Mouse (Mus musculus) bone marrow macrophage, adult 2 months (primary cell): ENCODE results near the gene 1700086D15Rik. TPM values are rescaled to one million over a fixed set of nuclear protein-coding genes. Genes with fewer than 3 reads are reported as not detected.

Experiments used
- H3K27ac ChIP-seq: 2 replicates; pipeline ENCODE4 v1.5.1; 2012; ENCODE audit warnings: low read depth, low read length; ENCODE audit not compliant: insufficient read depth
- H3K4me1 ChIP-seq: 2 replicates; pipeline ENCODE4 v1.6.1; 2012; ENCODE audit warnings: low read length; ENCODE audit not compliant: control insufficient read depth, insufficient read depth
- H3K4me3 ChIP-seq: 2 replicates; pipeline ENCODE4 v1.5.1; 2012; ENCODE audit warnings: mild to moderate bottlenecking, low read length, moderate library complexity; ENCODE audit not compliant: insufficient read depth
- CTCF ChIP-seq: IDR thresholded peaks from 2 replicates; pipeline ENCODE4 v1.5.1; 2012; ENCODE audit warnings: low read depth, mild to moderate bottlenecking, low read length, moderate library complexity
- POLR2A ChIP-seq: IDR thresholded peaks from 2 replicates; pipeline ENCODE4 v1.6.1; 2012; ENCODE audit warnings: mild to moderate bottlenecking, low read depth, low read length, borderline replicate concordance
- polyA plus RNA-seq: library from polyadenylated mRNA; stranded (reverse); fragments of >200 nt; gene quantifications from 2 replicates; pipeline ENCODE4 v1.2.4, GENCODE M21; 2012; ENCODE audit not compliant: missing spikeins, insufficient read depth, insufficient read length

The 1700086D15Rik gene
- polyA plus RNA-seq, 1 experiment = not detected

- H3K4me1 ChIP-seq = no peaks in the 10 kb centered on the region
- no peak overlapping the region for H3K4me3 ChIP-seq
- no peak overlapping the region for H3K27ac ChIP-seq
- TF ChIP-seq POLR2A = no peak
- TF ChIP-seq CTCF = no peak
Measured at GRCm38 (mm10) chr11:65112086-65112485, 47.6 kb downstream of the 1700086D15Rik start.

- H3K4me1 ChIP-seq = no peaks in the 10 kb centered on the region
- no peak overlapping the region for H3K27ac ChIP-seq
- H3K4me3 ChIP-seq = no peak overlapping the region
- TF ChIP-seq POLR2A = no peak
- no peak for TF ChIP-seq CTCF
Measured at GRCm38 (mm10) chr11:65111651-65112050, 48.0 kb downstream of the 1700086D15Rik start.

DNA sequence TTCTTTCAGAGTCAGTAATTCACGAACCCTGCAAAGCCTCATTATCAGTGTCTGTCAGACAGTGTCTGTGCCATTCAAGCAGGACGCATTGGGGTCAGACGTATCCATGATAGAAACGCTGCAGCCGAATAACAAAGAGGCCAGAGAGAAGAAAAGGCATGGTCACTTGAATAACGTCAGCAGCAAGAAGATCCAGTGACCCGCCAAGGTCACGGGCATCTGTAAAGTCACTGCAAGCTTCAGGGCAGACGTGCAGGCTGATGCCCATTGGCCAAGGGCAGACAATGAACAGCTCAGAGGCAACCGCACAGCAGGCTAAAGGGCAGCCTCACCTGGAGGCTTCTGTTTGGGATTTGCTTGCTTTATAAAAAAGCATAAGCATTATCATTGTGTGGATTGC lies 49.6 kb downstream of the 1700086D15Rik start:
- Histone ChIP-seq H3K4me3 (no peak overlapping the region), H3K27ac (no peak overlapping the region), H3K4me1 (no peaks in the 10 kb centered on the region)
- TF ChIP-seq POLR2A (no peak), CTCF (no peak)

DNA sequence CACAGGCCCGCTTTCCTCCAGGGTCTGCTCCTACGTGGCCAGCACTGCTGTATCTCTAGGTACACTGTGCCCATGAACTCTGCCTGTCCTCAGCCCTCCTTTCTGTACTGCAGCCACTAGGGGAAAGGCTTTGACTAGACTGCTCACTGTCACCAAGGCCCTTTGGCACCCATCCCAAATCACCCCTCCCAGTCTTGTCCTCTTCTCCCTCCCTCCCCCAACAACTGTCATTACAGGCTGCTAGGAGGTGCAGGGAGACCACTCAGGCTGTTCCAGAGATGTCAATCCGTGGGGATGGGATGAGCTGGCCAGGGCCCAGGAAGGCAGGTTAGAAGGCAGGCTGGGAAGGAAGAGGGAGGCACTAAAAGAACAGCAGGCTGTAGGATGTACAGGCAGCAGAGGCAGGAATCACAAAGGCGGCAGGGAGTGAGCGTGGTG lies 51.9 kb downstream of the 1700086D15Rik start:
- TF ChIP-seq CTCF = no peak
- TF ChIP-seq POLR2A = no peak
- no peaks in the 10 kb centered on the region for H3K4me1 ChIP-seq
- H3K4me3 ChIP-seq = no peak overlapping the region
- no peak overlapping the region for H3K27ac ChIP-seq

DNA sequence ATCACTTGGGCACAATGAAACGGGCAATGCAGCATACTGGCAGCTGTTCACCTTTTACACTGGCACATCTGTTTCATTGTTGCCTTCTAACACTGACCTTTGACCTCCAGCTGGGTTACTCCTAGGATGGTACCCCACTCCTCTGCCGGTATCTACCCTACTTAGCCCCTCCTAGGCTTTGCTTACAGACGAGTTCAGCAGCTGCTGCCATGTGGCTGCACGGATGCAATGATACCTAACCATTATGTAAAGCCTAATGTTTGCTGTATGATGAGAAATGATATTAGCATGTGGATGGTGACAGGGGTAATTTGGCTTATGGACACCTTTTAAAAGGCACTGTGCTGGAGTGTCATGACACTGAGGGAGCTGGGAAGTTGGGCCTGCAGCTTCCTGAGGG lies 52.5 kb downstream of the 1700086D15Rik start:
- Histone ChIP-seq H3K4me1 (no peaks in the 10 kb centered on the region), H3K27ac (no peak overlapping the region), H3K4me3 (no peak overlapping the region)
- no peak for TF ChIP-seq POLR2A
- no peak for TF ChIP-seq CTCF

DNA sequence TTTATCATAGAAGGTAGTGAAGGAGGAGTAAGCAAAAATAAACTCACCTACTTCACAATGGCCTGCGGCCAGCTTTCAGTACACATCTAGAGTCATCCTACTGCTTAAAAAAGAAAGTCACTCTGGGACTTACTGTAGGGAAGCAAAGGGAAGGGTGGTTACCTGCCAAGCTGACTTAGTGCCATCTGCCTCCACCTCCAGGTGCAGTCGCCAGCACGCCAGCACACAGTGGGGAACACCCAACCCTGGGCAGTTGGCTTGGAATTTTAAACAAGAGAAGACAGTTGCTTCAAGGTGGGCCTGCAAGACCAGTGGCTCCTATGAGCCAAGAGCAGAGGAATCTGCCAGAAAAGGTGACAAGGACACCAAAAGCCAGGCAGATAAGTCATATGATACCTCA lies 55.6 kb downstream of the 1700086D15Rik start:
- Histone ChIP-seq H3K4me1 (no peaks in the 10 kb centered on the region), H3K4me3 (no peak overlapping the region), H3K27ac (no peak overlapping the region)
- TF ChIP-seq CTCF (no peak), POLR2A (no peak)

Other genes with a start within 250 kb of the 1700086D15Rik start
- 9.1 and 9.4 TPM in 2 replicates for gene Elac2, start 180.9 kb downstream of the 1700086D15Rik start, polyA plus RNA-seq
- not detected in 2 replicates for gene Arhgap44, start 3.1 kb upstream of the 1700086D15Rik start, polyA plus RNA-seq
- gene Myocd, start 110.1 kb upstream of the 1700086D15Rik start, polyA plus RNA-seq = not detected in 2 replicates